Mouse (Mus musculus) midbrain, embryonic 12.5 days (tissue): ENCODE data around the gene Pik3c2b. TPM values are rescaled to one million over a fixed set of nuclear protein-coding genes. Genes with fewer than 3 reads are reported as not detected.

ENCODE experiments used
- ATAC-seq: fragments of 200-750 bp; cut with Nextera tagmentation; 2 replicates; pipeline ENCODE4 v1.8.0; 2017; ENCODE audit warnings: low read depth, moderate TSS enrichment, moderate library complexity; ENCODE audit not compliant: low FRiP score
- H3K27ac ChIP-seq: fragments of 300-500 bp; sonication (generic); replicated peaks from 2 replicates; pipeline ENCODE4 v1.5.1; 2016; ENCODE audit warnings: mild to moderate bottlenecking
- H3K27me3 ChIP-seq: fragments of 300-500 bp; sonication (generic); 2 replicates; pipeline ENCODE4 v1.6.1; 2016; ENCODE audit warnings: mild to moderate bottlenecking
- H3K36me3 ChIP-seq: fragments of 300-500 bp; sonication (generic); 2 replicates; pipeline ENCODE4 v1.6.1; 2016
- H3K4me1 ChIP-seq: fragments of 300-500 bp; sonication (generic); 2 replicates; pipeline ENCODE4 v1.6.1; 2016
- H3K4me2 ChIP-seq: fragments of 300-500 bp; sonication (generic); replicated peaks from 2 replicates; pipeline ENCODE4 v1.6.1; 2016; ENCODE audit warnings: mild to moderate bottlenecking, moderate library complexity
- H3K4me3 ChIP-seq: fragments of 300-500 bp; sonication (generic); 2 replicates; pipeline ENCODE4 v1.5.1; 2016; ENCODE audit warnings: mild to moderate bottlenecking
- H3K9ac ChIP-seq: fragments of 300-500 bp; sonication (generic); replicated peaks from 2 replicates; pipeline ENCODE4 v1.6.1; 2016; ENCODE audit warnings: mild to moderate bottlenecking, moderate library complexity
- H3K9me3 ChIP-seq: fragments of 300-500 bp; sonication (generic); 2 replicates; pipeline ENCODE4 v1.6.1; 2016; ENCODE audit warnings: mild to moderate bottlenecking
- WGBS: fragments of 180-500 bp; shearing (Covaris S2); methylation state at CpG from one replicate; pipeline ENCODE4 v1.1.7; 2016; 5-methylcytosine and 5-hydroxymethylcytosine counted together
- polyA plus RNA-seq: library from polyadenylated mRNA; unstranded; fragments of >200 nt; fragmentation: Nextera tagmentation; extraction: Ambion mirVana; gene quantifications from 2 replicates; pipeline ENCODE4 v1.2.1, GENCODE M21; 2016

Gene Pik3c2b
- polyA plus RNA-seq, 1 experiment from 2014 or later = 21.3 TPM

GRCm38 (mm10) chr1:133132388-133133326 is 87.2 kb downstream of the Pik3c2b start:
- Histone ChIP-seq H3K27ac (no peak overlapping the region; the same call in 1 of the 2 replicates), H3K4me3 (peak overlapping the region; percentile 87), H3K4me1 (peaks cover 54% of the 10 kb centered on the region), H3K9ac (peak overlapping the region; percentile 98), H3K36me3 (peaks cover 20% of the 10 kb centered on the region), H3K9me3 (no peaks in the 10 kb centered on the region), H3K4me2 (peak overlapping the region; percentile 100), H3K27me3 (no peaks in the 10 kb centered on the region)
- whole genome bisulfite sequencing = 17% methylated on average over 26 of the region's 26 CpGs
- ATAC-seq = no peak

GRCm38 (mm10) chr1:133133425-133133824 is 88.0 kb downstream of the Pik3c2b start:
- no peak overlapping the region for H3K27ac ChIP-seq
- peak overlapping the region; percentile 98 for H3K9ac ChIP-seq
- no peaks in the 10 kb centered on the region for H3K27me3 ChIP-seq
- peak overlapping the region; percentile 100 for H3K4me2 ChIP-seq
- WGBS = 15% methylated on average over 2 of the region's 2 CpGs
- peak overlapping the region; percentile 87 for H3K4me3 ChIP-seq
- no peaks in the 10 kb centered on the region for H3K9me3 ChIP-seq
- H3K4me1 ChIP-seq = peaks cover 54% of the 10 kb centered on the region
- peaks cover 28% of the 10 kb centered on the region for H3K36me3 ChIP-seq
- ATAC-seq = no peak

GRCm38 (mm10) chr1:133134071-133134470 is 88.6 kb downstream of the Pik3c2b start:
- H3K27ac ChIP-seq = no peak overlapping the region
- no peak for ATAC-seq
- H3K4me2 ChIP-seq = peak overlapping the region; percentile 100
- peaks cover 54% of the 10 kb centered on the region for H3K4me1 ChIP-seq
- no peaks in the 10 kb centered on the region for H3K27me3 ChIP-seq
- H3K36me3 ChIP-seq = peaks cover 34% of the 10 kb centered on the region
- peak overlapping the region; percentile 98 for H3K9ac ChIP-seq
- WGBS = 31% methylated on average over 4 of the region's 4 CpGs
- H3K4me3 ChIP-seq = peak overlapping the region; percentile 87
- no peaks in the 10 kb centered on the region for H3K9me3 ChIP-seq

DNA sequence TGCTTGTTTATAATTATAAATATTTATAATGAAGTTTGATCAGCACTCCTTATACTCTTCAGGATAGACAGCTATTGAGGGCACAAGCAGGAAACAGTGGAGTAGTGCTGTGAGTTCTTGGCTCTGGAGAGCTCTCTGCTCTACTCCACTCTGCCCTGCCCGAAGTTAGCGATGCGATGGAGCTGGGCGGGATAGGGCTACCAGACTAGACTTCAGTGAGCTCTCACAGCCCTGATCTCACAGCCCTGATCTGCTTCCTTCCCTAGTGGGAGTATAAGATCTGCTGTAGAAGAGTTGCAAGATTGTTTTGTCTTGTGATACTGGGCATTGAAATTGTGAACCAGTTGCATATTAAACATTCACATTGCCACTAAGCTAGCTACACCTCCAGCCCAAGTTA is 89.4 kb downstream of the Pik3c2b start:
- no peak for ATAC-seq
- peak overlapping the region; percentile 98; the same call in 1 of the 2 replicates for H3K9ac ChIP-seq

DNA sequence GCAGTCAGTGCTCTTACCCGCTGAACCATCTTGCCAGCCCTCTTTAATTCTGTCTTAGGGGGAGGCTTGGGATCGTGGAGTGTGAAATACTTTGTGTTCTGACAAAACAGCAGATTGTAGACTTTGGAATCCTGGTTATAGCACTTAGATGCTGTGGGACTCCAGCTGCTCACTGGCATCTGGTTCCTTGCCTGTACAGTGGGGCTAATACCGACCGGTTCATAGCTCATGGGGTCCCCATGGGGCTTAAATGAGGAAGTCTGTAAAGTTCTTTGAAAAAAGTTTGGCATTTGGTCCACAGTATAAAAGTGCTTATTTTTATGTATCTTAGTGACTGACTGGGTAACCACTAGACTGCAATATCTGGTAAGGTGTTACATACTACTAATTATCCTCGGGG is 90.3 kb downstream of the Pik3c2b start:
- no peak overlapping the region for H3K9ac ChIP-seq

More for the DNA sequence above, 89.4 kb downstream of the Pik3c2b start:
- Histone ChIP-seq H3K9me3 (no peaks in the 10 kb centered on the region), H3K36me3 (peaks cover 40% of the 10 kb centered on the region), H3K4me2 (peak overlapping the region; percentile 100), H3K4me1 (peaks cover 46% of the 10 kb centered on the region), H3K27ac (no peak overlapping the region), H3K4me3 (peak overlapping the region; percentile 87), H3K27me3 (no peaks in the 10 kb centered on the region)
- 57% methylated on average over 4 of the region's 4 CpGs for WGBS

DNA sequence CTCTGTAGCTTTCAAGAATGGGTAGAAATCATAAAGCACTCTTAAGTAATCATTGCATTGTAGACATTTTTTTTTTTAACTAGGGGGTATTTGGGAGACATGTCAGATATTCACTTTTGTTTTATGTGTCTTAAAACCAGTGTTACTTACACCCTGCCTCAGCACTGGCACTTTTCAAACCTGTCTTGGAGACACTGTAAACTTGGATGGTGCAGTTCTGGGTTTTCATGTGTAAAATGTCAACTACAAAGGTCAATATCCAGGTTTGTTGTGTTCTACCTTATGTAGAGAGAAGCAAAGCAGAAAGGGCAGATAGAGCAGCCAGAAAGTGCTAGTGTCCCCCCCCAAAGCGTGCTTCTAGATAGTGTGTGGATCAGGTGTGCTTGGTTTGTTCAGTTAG is 92.9 kb downstream of the Pik3c2b start:
- Histone ChIP-seq H3K4me1 (peaks cover 27% of the 10 kb centered on the region), H3K9me3 (no peaks in the 10 kb centered on the region), H3K4me2 (no peak overlapping the region), H3K27me3 (no peaks in the 10 kb centered on the region), H3K36me3 (peaks cover 53% of the 10 kb centered on the region), H3K27ac (no peak overlapping the region), H3K9ac (no peak overlapping the region), H3K4me3 (no peak overlapping the region)
- WGBS = 97% methylated on average over 1 of the region's 1 CpGs
- ATAC-seq = no peak

More for the DNA sequence above, 90.3 kb downstream of the Pik3c2b start:
- ATAC-seq = no peak
- peak overlapping the region; percentile 19; the same call in 1 of the 2 replicates for H3K4me3 ChIP-seq
- peaks cover 39% of the 10 kb centered on the region for H3K4me1 ChIP-seq
- H3K9me3 ChIP-seq = no peaks in the 10 kb centered on the region
- WGBS = 76% methylated on average over 5 of the region's 5 CpGs
- peak overlapping the region; percentile 100 for H3K4me2 ChIP-seq
- H3K27ac ChIP-seq = no peak overlapping the region
- H3K27me3 ChIP-seq = no peaks in the 10 kb centered on the region
- H3K36me3 ChIP-seq = peaks cover 50% of the 10 kb centered on the region

DNA sequence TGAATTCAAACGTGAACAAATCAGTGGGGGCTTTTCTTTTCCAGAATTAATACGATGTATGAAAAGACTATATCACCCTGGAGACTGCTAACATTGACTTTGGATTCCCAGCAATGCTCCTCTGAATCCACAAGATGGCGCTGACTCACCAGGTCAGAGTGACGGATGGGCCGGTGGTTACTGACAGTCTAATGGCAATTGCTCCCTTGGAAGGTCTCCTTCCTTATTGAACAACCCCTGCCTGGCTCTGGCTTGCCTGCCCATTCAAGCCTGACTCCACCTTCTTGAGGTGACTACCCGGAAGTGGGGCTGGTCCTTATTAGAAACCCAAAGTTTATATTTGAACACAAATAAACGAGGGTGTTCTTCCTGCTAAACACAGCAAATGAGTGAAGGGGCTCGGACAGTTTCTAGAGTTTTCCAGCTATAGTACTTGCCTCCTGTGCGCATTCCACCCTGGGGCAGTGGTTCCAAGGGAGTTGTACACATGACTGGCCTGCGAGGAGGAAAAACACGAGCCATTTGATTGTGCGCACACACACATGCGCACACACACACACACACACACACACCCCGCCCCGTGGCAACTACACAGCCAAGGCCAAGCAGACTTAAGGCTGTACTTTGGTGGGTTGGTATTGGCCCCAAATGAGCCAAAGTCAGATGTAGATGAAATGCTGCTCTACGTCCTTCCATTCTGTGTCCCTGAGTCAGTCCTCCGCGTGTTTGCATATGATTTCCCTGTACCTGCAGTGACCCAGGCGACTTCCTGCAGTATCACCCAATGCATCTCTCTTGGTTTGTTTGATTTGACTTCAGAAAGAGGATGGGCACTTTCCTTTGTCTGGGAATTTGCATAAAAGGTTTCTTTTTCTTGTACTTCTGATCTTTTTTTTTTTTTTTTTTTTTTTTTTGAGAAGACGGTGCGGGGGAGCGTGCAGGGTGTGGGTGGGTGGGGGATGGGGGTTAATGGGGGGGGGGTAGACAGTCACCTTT is 100.8 kb downstream of the Pik3c2b start:
- H3K27me3 ChIP-seq = no peaks in the 10 kb centered on the region
- peaks cover 10% of the 10 kb centered on the region; the same call in 1 of the 2 replicates for H3K9me3 ChIP-seq
- H3K36me3 ChIP-seq = peaks cover 2% of the 10 kb centered on the region; the same call in 1 of the 2 replicates
- WGBS = 67% methylated on average over 22 of the region's 22 CpGs
- H3K4me1 ChIP-seq = no peaks in the 10 kb centered on the region
- H3K4me3 ChIP-seq = no peak overlapping the region
- no peak overlapping the region for H3K9ac ChIP-seq
- ATAC-seq = 0 out of 2 replicates have a peak, but pooled peaks have one; percentile 54
- no peak overlapping the region for H3K27ac ChIP-seq
- H3K4me2 ChIP-seq = no peak overlapping the region

- Histone ChIP-seq H3K9ac (no peak overlapping the region), H3K27me3 (no peaks in the 10 kb centered on the region), H3K4me2 (no peak overlapping the region), H3K27ac (no peak overlapping the region), H3K9me3 (peaks cover 10% of the 10 kb centered on the region; the same call in 1 of the 2 replicates), H3K36me3 (no peaks in the 10 kb centered on the region), H3K4me1 (no peaks in the 10 kb centered on the region), H3K4me3 (no peak overlapping the region)
- ATAC-seq = no peak
- WGBS = 90% methylated on average over 5 of the region's 5 CpGs
Observed at GRCm38 (mm10) chr1:133147324-133147723, 101.9 kb downstream of the Pik3c2b start.

GRCm38 (mm10) chr1:133148122-133148521 is 102.7 kb downstream of the Pik3c2b start:
- Histone ChIP-seq H3K36me3 (no peaks in the 10 kb centered on the region), H3K27ac (no peak overlapping the region), H3K9me3 (peaks cover 10% of the 10 kb centered on the region; the same call in 1 of the 2 replicates), H3K4me3 (no peak overlapping the region), H3K27me3 (no peaks in the 10 kb centered on the region), H3K4me1 (no peaks in the 10 kb centered on the region), H3K4me2 (no peak overlapping the region), H3K9ac (no peak overlapping the region)
- 96% methylated on average over 8 of the region's 8 CpGs for WGBS
- no peak for ATAC-seq

DNA sequence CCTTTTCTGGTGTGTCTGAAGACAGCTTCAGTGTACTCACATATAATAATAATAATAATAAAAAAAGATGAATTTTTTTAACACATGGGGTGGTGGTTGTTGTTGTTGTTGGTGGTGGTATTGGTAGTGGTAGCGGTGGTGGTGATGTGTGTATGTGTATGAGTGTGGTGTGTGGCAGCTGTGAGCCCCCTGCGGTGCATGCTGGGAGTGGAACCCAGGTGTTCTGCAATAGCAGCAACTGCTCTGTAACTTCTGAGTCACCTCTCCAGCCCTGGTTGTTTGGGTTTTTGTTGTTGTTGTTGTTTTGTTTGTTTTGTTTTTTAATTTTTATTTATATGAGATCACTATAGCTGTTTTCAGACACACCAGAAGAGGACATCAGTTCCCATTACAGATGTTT is 105.1 kb downstream of the Pik3c2b start:
- H3K9me3 ChIP-seq = peaks cover 10% of the 10 kb centered on the region; the same call in 1 of the 2 replicates
- no peaks in the 10 kb centered on the region for H3K36me3 ChIP-seq
- H3K4me2 ChIP-seq = no peak overlapping the region
- H3K4me1 ChIP-seq = no peaks in the 10 kb centered on the region
- H3K9ac ChIP-seq = no peak overlapping the region
- ATAC-seq = no peak
- H3K4me3 ChIP-seq = no peak overlapping the region
- no peaks in the 10 kb centered on the region for H3K27me3 ChIP-seq
- no peak overlapping the region for H3K27ac ChIP-seq
- WGBS = 84% methylated on average over 2 of the region's 2 CpGs

DNA sequence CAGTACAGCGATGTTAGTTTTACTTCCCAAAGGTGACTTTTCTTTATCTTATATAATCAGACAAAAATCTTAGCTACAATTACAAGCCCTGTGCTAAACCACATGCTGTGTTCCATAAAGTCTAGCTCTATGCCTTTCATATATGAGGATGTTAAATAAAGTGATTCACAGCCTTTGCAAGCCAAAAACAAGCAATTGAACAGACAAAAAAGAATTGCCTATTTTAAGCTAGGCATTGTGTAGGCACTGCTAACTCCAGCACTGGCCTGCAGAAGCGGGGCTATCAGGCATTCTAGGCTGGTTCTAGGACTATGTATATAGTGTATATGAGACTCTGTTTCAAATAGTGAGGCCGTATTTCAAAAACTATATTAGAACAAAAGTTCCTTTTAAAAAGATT is 106.7 kb downstream of the Pik3c2b start:
- Histone ChIP-seq H3K27ac (no peak overlapping the region), H3K4me3 (no peak overlapping the region), H3K9ac (no peak overlapping the region), H3K9me3 (peaks cover 10% of the 10 kb centered on the region; the same call in 1 of the 2 replicates), H3K27me3 (no peaks in the 10 kb centered on the region; the same call in 1 of the 2 replicates), H3K4me1 (no peaks in the 10 kb centered on the region), H3K36me3 (no peaks in the 10 kb centered on the region), H3K4me2 (no peak overlapping the region)
- 91% methylated on average over 3 of the region's 3 CpGs for WGBS
- ATAC-seq = no peak
